Mouse (Mus musculus) liver, postnatal 0 days (tissue): ENCODE measurements around the gene Zfr. TPM values are rescaled to one million over a fixed set of nuclear protein-coding genes. Genes with fewer than 3 reads are reported as not detected.

ENCODE experiments used
- ATAC-seq: fragments of 200-750 bp; cut with Nextera tagmentation; 2 replicates; pipeline ENCODE4 v1.8.0; 2017; ENCODE audit warnings: mild to moderate bottlenecking, moderate library complexity
- DNase-seq: peaks from one replicate; pipeline ENCODE4 v3.0.0-alpha.2; 2016
- H3K27ac ChIP-seq: fragments of 300-500 bp; sonication (generic); 2 replicates; pipeline ENCODE4 v1.5.1; 2014; ENCODE audit warnings: antibody characterized with exemption, moderate library complexity, mild to moderate bottlenecking, low read depth
- H3K27me3 ChIP-seq: fragments of 300-500 bp; sonication (generic); 2 replicates; pipeline ENCODE4 v1.6.1; 2014; ENCODE audit warnings: low read length, control low read depth, mixed read lengths; ENCODE audit not compliant: insufficient read depth
- H3K36me3 ChIP-seq: fragments of 300-500 bp; sonication (generic); replicated peaks from 2 replicates; pipeline ENCODE4 v1.6.1; 2014; ENCODE audit warnings: mild to moderate bottlenecking, control low read depth, low read length, moderate library complexity, mixed read lengths; ENCODE audit not compliant: insufficient read depth
- H3K4me1 ChIP-seq: fragments of 300-500 bp; sonication (generic); 2 replicates; pipeline ENCODE4 v1.6.1; 2014; ENCODE audit warnings: antibody characterized with exemption, mild to moderate bottlenecking, control low read depth; ENCODE audit not compliant: insufficient read depth
- H3K4me2 ChIP-seq: fragments of 300-500 bp; sonication (generic); 2 replicates; pipeline ENCODE4 v1.6.1; 2014; ENCODE audit warnings: low read depth, mild to moderate bottlenecking, low read length, moderate library complexity, mixed read lengths
- H3K4me3 ChIP-seq: fragments of 300-500 bp; sonication (generic); 2 replicates; pipeline ENCODE4 v1.5.1; 2014; ENCODE audit warnings: low read depth, low read length
- H3K9ac ChIP-seq: fragments of 300-500 bp; sonication (generic); replicated peaks from 2 replicates; pipeline ENCODE4 v1.6.1; 2014; ENCODE audit warnings: mild to moderate bottlenecking, moderate library complexity
- H3K9me3 ChIP-seq: fragments of 300-500 bp; sonication (generic); 2 replicates; pipeline ENCODE4 v1.6.1; 2016; ENCODE audit warnings: mild to moderate bottlenecking, control low read depth, low read length, mixed read lengths
- CTCF ChIP-seq: sonication (generic); IDR thresholded peaks from 2 replicates; pipeline ENCODE4 v1.5.1; 2016; ENCODE audit warnings: antibody characterized with exemption, low read depth
- EP300 ChIP-seq: IDR thresholded peaks from 2 replicates; pipeline ENCODE4 v1.6.1; 2016; ENCODE audit warnings: antibody characterized with exemption, low read depth, mild to moderate bottlenecking
- WGBS: fragments of 180-500 bp; shearing (Covaris S2); extraction: QIAGEN DNeasy Blood & Tissue Kit; methylation state at CpG from one replicate; pipeline ENCODE4 v1.1.7; 2014; ENCODE audit not compliant: insufficient replicate concordance; 5-methylcytosine and 5-hydroxymethylcytosine counted together
- polyA plus RNA-seq: library from polyadenylated mRNA; unstranded; fragments of >200 nt; fragmentation: Nextera tagmentation; extraction: Ambion mirVana; gene quantifications from 2 replicates; pipeline ENCODE4 v1.2.1, GENCODE M21; 2015

Zfr gene
- polyA plus RNA-seq, 1 experiment from 2014 or later = 33.5 TPM

DNA sequence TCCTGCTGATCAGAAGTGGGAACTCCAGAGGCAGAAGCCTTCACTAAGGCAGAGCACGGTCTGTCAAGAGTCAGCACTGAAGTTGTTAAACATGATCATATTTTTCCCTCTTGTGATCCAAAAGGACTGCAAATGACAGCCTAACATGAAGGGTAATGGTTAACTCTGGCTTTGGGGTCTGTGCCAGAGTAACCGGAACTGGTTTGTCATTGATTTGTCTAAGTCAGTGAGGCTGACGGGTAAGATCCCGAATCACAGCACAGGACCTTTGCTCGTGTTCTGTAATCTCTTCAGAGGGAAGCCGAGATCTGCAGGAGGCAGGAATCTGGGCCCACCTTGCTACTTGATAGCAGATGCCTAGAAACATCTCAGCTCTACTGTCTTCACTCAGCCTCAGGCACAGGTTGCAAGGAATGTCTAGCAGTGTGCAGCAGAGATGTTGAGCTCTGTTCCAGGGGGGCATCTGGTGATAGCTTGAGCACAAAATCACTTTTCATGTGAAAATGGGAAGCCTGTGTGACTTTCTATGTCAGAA, 90.0 kb downstream of the Zfr start:
- H3K4me3 ChIP-seq = no peak overlapping the region
- no peak for ATAC-seq
- peak; percentile 59 for DNase-seq
- no peak overlapping the region for H3K9ac ChIP-seq
- H3K36me3 ChIP-seq = no peaks in the 10 kb centered on the region
- no peaks in the 10 kb centered on the region for H3K27me3 ChIP-seq
- WGBS = 59% methylated on average over 6 of the region's 6 CpGs
- peaks cover 44% of the 10 kb centered on the region for H3K4me1 ChIP-seq
- peak overlapping the region; percentile 97 for H3K27ac ChIP-seq
- no peak for TF ChIP-seq EP300
- no peak for TF ChIP-seq CTCF
- H3K4me2 ChIP-seq = peak overlapping the region; percentile 92
- H3K9me3 ChIP-seq = no peaks in the 10 kb centered on the region

DNA sequence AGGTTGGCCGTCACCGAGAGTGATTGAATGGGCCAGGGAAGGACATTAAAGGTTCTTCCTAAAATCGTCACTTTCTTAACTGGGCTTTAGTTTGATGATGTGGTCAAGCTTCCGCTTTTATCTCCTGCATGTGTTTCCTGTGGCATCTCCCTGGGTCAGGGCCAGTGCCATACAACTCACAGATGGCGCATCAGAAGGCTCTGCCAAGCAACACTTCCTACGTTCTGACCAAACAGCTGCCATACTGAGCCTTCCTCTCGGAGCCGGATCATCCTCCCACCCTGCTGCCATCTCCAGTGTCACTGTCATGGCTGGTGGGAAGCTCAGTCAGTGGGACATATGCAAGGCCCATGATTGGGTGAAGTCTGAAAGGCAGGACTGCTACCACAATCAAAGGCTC, 93.9 kb downstream of the Zfr start:
- 50% methylated on average over 8 of the region's 8 CpGs for WGBS

DNA sequence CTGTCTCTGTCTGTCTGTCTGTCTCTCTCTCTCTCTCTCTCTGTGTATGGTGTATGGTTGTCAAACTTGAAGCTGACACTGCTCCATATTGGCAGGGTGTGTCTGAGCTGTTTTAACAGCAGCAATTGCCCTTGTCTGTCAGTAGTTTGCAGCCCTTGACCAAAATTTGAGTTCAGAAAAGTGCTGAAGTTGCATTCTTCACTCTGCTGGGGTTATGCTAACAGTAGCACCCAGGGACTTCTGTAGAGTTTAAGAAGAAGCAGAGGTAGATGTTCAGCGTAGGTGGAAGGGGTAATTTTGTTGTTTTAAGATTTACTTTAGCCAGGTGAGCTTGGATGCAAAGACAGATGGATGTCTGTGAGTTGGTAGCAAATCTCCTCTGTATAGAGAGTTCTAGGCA, 94.6 kb downstream of the Zfr start:
- no peak overlapping the region for H3K4me2 ChIP-seq
- no peaks in the 10 kb centered on the region for H3K9me3 ChIP-seq
- 90% methylated on average over 1 of the region's 1 CpGs for WGBS
- H3K4me1 ChIP-seq = peaks cover 26% of the 10 kb centered on the region
- no peak overlapping the region for H3K9ac ChIP-seq
- H3K4me3 ChIP-seq = no peak overlapping the region
- TF ChIP-seq CTCF (no peak), EP300 (no peak)
- H3K36me3 ChIP-seq = no peaks in the 10 kb centered on the region
- no peak overlapping the region for H3K27ac ChIP-seq
- no peak for DNase-seq
- no peaks in the 10 kb centered on the region for H3K27me3 ChIP-seq
- no peak for ATAC-seq

More for the DNA sequence above, 93.9 kb downstream of the Zfr start:
- H3K27ac ChIP-seq = no peak overlapping the region
- no peak overlapping the region for H3K4me3 ChIP-seq
- no peak for TF ChIP-seq EP300
- TF ChIP-seq CTCF = no peak
- H3K36me3 ChIP-seq = no peaks in the 10 kb centered on the region
- no peak overlapping the region for H3K9ac ChIP-seq
- no peak overlapping the region for H3K4me2 ChIP-seq
- no peak for DNase-seq
- peaks cover 28% of the 10 kb centered on the region for H3K4me1 ChIP-seq
- ATAC-seq = peak; percentile 24; the same call in 1 of the 2 replicates
- no peaks in the 10 kb centered on the region for H3K9me3 ChIP-seq
- no peaks in the 10 kb centered on the region for H3K27me3 ChIP-seq

DNA sequence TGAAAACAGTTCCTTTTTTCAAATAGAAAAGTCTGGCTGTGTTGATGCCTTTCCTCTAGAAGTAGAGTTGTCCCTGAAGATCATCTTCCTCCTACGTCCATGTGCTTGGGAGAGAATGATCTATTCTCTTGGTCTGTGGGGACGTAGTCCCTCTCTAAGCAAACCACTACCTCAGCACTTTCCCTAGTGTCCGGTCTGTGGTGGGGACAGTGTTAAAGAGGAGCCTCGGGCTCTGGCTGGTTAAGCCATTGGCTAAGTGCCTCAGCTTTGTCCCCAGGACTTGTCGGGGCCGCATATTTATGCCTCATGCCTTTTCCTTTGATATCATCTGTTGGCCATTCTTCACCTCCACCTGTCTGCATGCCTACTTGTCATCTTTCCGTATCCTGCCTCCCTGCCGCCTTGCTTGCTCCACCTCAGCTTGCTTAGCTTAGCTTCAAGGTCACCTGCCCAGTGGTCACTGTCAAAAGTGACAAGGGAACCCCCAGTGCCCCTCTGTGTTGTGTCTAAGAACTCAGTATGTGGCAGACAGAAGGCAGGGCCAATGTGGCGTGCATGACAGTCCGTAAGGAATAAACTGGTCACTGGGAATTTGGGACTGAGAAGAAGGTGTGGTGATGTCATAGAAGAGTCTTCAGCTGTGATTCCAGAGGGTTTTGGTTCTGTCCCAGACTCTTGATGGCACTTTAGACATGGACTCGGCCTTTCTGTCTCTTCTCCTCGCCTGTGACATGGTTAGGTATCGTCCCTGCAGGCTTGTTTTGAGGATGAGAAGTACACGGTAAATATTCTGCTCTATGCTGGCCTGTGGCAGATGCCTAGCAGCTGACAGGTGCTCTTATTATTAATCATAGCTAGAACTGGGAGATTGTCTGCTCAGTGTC, 97.1 kb downstream of the Zfr start:
- H3K4me1 ChIP-seq = peaks cover 27% of the 10 kb centered on the region
- no peaks in the 10 kb centered on the region for H3K36me3 ChIP-seq
- 80% methylated on average over 14 of the region's 14 CpGs for WGBS
- DNase-seq (no peak), ATAC-seq (no peak)
- H3K9me3 ChIP-seq = no peaks in the 10 kb centered on the region
- no peak overlapping the region for H3K9ac ChIP-seq
- H3K4me2 ChIP-seq = no peak overlapping the region
- TF ChIP-seq CTCF (no peak), EP300 (no peak)
- H3K27me3 ChIP-seq = no peaks in the 10 kb centered on the region
- no peak overlapping the region for H3K27ac ChIP-seq
- no peak overlapping the region for H3K4me3 ChIP-seq

DNA sequence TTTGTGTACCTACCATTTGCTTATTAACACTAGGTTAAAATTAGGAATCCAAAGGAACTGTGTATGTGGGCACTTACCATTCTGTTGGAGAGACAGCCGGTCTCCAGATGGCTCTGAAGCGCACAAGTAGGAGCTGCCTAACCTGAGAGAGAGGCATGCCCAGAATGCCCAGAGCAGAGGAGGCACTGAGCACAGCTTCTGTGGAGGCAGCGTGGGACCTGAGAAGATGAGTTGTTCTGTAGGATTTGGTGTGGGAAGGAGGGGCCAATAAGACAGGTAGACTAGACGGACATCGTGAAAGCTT, 97.7 kb downstream of the Zfr start:
- ATAC-seq (no peak), DNase-seq (no peak)
- Histone ChIP-seq H3K9ac (no peak overlapping the region), H3K4me1 (peaks cover 30% of the 10 kb centered on the region), H3K36me3 (no peaks in the 10 kb centered on the region), H3K9me3 (no peaks in the 10 kb centered on the region), H3K27ac (no peak overlapping the region), H3K4me3 (no peak overlapping the region), H3K4me2 (no peak overlapping the region), H3K27me3 (no peaks in the 10 kb centered on the region)
- 88% methylated on average over 5 of the region's 5 CpGs for WGBS
- TF ChIP-seq CTCF = no peak
- no peak for TF ChIP-seq EP300

DNA sequence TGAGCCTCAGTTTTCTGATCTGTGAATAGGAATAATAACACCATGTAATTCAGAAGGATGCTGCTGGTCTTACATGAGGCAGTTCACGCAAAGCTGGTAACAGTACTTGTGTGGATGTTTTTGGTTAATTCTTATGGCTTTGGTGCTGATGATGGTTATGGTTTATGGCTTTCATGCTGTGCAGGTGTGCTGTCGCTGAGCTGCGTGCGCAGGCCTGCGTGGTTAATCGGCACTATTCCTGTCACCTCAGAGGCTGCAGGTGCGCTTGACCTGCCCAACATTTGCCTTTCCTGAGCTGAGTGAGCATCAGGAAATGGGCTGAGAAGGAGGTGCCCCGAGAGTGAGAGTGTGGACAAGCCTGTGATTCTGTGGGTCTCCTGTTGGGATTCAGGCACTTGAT, 98.5 kb downstream of the Zfr start:
- H3K4me3 ChIP-seq = no peak overlapping the region
- peaks cover 31% of the 10 kb centered on the region for H3K4me1 ChIP-seq
- no peak overlapping the region for H3K4me2 ChIP-seq
- no peaks in the 10 kb centered on the region for H3K27me3 ChIP-seq
- WGBS = 89% methylated on average over 8 of the region's 8 CpGs
- no peaks in the 10 kb centered on the region for H3K36me3 ChIP-seq
- ATAC-seq (no peak), DNase-seq (no peak)
- TF ChIP-seq CTCF = no peak
- TF ChIP-seq EP300 = no peak
- H3K9me3 ChIP-seq = no peaks in the 10 kb centered on the region
- no peak overlapping the region for H3K9ac ChIP-seq
- no peak overlapping the region for H3K27ac ChIP-seq
